Mouse (Mus musculus) testis, adult 2 months (tissue): Measurements from ENCODE around the gene Pfdn4. TPM values are rescaled to one million over a fixed set of nuclear protein-coding genes. Genes with fewer than 3 reads are reported as not detected.

Source experiments
- H3K27ac ChIP-seq: fragments of 200-500 bp; 2 replicates; pipeline ENCODE4 v1.5.1; 2012; ENCODE audit warnings: low read depth, low read length; ENCODE audit not compliant: control insufficient read depth, insufficient read depth
- H3K27me3 ChIP-seq: fragments of 200-500 bp; 2 replicates; pipeline ENCODE4 v1.6.1; 2012; ENCODE audit warnings: mild to moderate bottlenecking, low read length, moderate library complexity; ENCODE audit not compliant: control insufficient read depth, insufficient read depth
- H3K36me3 ChIP-seq: fragments of 200-500 bp; 2 replicates; pipeline ENCODE4 v1.6.1; 2012; ENCODE audit warnings: mild to moderate bottlenecking, low read length; ENCODE audit not compliant: control insufficient read depth, insufficient read depth
- H3K4me1 ChIP-seq: fragments of 200-500 bp; 2 replicates; pipeline ENCODE4 v1.6.1; 2012; ENCODE audit warnings: low read length; ENCODE audit not compliant: control insufficient read depth, insufficient read depth
- H3K4me3 ChIP-seq: fragments of 200-500 bp; 2 replicates; pipeline ENCODE4 v1.5.1; 2012; ENCODE audit warnings: low read depth, mild to moderate bottlenecking, low read length, moderate library complexity, mixed read lengths; ENCODE audit not compliant: control insufficient read depth
- CTCF ChIP-seq: fragments of 200-500 bp; IDR thresholded peaks from 2 replicates; pipeline ENCODE4 v1.5.1; 2012; ENCODE audit warnings: low read depth, mild to moderate bottlenecking, inconsistent platforms, low read length, moderate library complexity; ENCODE audit not compliant: control insufficient read depth, insufficient read depth, insufficient replicate concordance
- POLR2A ChIP-seq: fragments of 200-500 bp; IDR thresholded peaks from 2 replicates; pipeline ENCODE4 v1.6.1; 2012; ENCODE audit warnings: low read depth, mild to moderate bottlenecking, inconsistent platforms, low read length, moderate library complexity; ENCODE audit not compliant: control insufficient read depth
- polyA plus RNA-seq: library from polyadenylated mRNA; depleted of rRNA; stranded (reverse); fragments of >200 nt; gene quantifications from 2 replicates; pipeline ENCODE4 v1.2.3, GENCODE M21; 2012; rRNA removed

Pfdn4 gene
- polyA plus RNA-seq, 1 experiment, result 10.8 TPM

- H3K4me1 ChIP-seq, result no peaks in the 10 kb centered on the region
- TF ChIP-seq POLR2A (no peak), CTCF (no peak)
- no peak overlapping the region for H3K27ac ChIP-seq
These were observed 55.9 kb downstream of the Pfdn4 start for GRCm38 (mm10) chr2:170552088-170552487.

DNA sequence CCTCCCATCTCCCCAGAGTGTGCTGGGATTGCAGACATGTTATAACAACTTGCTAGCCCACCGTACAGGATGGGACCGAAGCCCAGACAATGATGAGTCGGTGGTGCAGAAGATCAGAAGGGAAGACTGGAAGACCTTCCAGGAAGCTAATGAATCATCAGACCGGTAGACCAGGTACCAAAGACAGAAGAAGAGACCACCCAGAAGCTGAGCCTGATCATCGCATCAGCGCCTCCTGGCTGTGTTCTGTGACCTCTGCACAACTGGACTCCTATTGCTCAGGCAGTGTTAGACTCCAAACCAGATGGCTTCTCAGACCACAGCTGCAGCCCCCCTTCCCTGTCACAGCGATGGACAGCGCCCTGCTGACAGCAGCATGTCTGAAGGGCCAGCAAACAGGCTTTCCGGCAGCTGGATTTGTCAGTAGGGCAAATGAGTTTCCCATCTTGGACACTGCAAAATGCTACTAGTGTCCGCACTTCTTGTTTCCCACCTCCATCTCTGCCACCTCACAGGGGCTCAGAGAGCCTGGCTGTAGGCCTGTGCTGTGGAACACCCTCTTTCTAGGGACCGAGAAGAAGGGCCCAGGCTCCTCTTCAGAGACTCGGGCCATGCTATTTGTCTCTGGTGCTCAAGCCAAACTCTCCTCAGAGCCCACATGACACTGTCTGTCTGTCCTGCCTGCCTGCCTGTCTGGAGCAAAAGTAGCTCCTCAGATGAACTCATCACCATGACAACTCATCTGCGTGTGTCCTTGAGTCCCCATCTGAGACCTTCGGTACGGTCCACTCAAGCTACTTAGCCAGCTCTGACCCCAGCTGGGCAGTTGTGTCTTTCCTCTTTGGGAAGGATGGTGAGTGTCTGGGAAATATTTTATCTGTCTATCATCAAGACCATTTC is 68.0 kb downstream of the Pfdn4 start:
- no peak overlapping the region for H3K27ac ChIP-seq
- H3K27me3 ChIP-seq, result no peaks in the 10 kb centered on the region
- no peak overlapping the region for H3K4me3 ChIP-seq
- no peaks in the 10 kb centered on the region for H3K4me1 ChIP-seq
- no peaks in the 10 kb centered on the region for H3K36me3 ChIP-seq
- TF ChIP-seq CTCF, result no peak
- no peak for TF ChIP-seq POLR2A

More at GRCm38 (mm10) chr2:170552088-170552487, 55.9 kb downstream of the Pfdn4 start:
- H3K4me3 ChIP-seq, result no peak overlapping the region
- no peaks in the 10 kb centered on the region for H3K27me3 ChIP-seq
- no peaks in the 10 kb centered on the region for H3K36me3 ChIP-seq

DNA sequence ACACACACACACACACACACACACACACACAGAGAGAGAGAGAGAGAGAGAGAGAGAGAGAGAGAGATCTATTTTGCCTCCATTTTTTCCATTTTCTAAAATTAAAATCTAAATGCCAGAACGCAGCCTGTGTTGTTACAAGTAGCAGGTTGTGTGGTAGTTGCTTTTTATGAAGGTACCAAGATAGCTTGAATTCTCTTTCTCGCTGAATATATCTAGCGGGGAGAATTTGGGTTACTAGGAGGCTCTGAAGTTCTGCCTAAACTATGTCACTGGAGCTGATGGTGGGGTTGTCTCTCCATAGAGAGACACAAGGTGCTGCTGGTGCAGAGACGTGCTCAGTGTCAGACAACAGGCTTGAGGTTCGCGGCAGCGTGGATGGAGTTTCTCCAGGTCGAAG is 68.8 kb downstream of the Pfdn4 start:
- no peaks in the 10 kb centered on the region for H3K36me3 ChIP-seq
- no peak overlapping the region for H3K27ac ChIP-seq
- H3K27me3 ChIP-seq, result no peaks in the 10 kb centered on the region
- H3K4me3 ChIP-seq, result no peak overlapping the region
- TF ChIP-seq POLR2A (no peak), CTCF (no peak)
- no peaks in the 10 kb centered on the region for H3K4me1 ChIP-seq

Other genes starting within 250 kb of the Pfdn4 start
- 19.4 and 21.8 TPM in 2 replicates for gene Bcas1, start 68.6 kb upstream of the Pfdn4 start, polyA plus RNA-seq
- 0.34 and 0.48 TPM in 2 replicates for gene Cyp24a1, start 717 bp downstream of the Pfdn4 start, polyA plus RNA-seq
- gene 4930470P17Rik, start 105.6 kb downstream of the Pfdn4 start, polyA plus RNA-seq, result 2.9 and 4.1 TPM in 2 replicates
- gene Dok5, start 235.4 kb downstream of the Pfdn4 start, polyA plus RNA-seq, result 0.07 and 0.11 TPM in 2 replicates